Mouse (Mus musculus): Measurements from ENCODE around the gene Hmgcs2.

GRCm38 (mm10) chr3:98312867-98313266 is 32.6 kb downstream of the Hmgcs2 start:
- peak; percentile 50 for TF ChIP-seq CTCF (IDR thresholded peaks at IDR 0.05; ENCODE audit: low read depth, low read length)
- TF ChIP-seq POLR2A (IDR thresholded peaks at IDR 0.05; ENCODE audit: insufficient read depth, low read length): no peak
- TF ChIP-seq EP300 (IDR thresholded peaks at IDR 0.05; ENCODE audit: insufficient read depth, low read depth, low read length): no peak

Measured in ES-Bruce4 (cell line).